Mouse (Mus musculus) testis, adult 2 months (tissue): ENCODE measurements around the gene Dnajb4. TPM values are rescaled to one million over a fixed set of nuclear protein-coding genes. Genes with fewer than 3 reads are reported as not detected.
A peak's percentile ranks its signal among the peaks of the same experiment; 100 is the strongest.

Experiments used
- H3K27ac ChIP-seq: fragments of 200-500 bp; 2 replicates; pipeline ENCODE4 v1.5.1; 2012; ENCODE audit warnings: low read depth, low read length; ENCODE audit not compliant: control insufficient read depth, insufficient read depth
- H3K27me3 ChIP-seq: fragments of 200-500 bp; 2 replicates; pipeline ENCODE4 v1.6.1; 2012; ENCODE audit warnings: mild to moderate bottlenecking, low read length, moderate library complexity; ENCODE audit not compliant: control insufficient read depth, insufficient read depth
- H3K36me3 ChIP-seq: fragments of 200-500 bp; 2 replicates; pipeline ENCODE4 v1.6.1; 2012; ENCODE audit warnings: mild to moderate bottlenecking, low read length; ENCODE audit not compliant: control insufficient read depth, insufficient read depth
- H3K4me1 ChIP-seq: fragments of 200-500 bp; 2 replicates; pipeline ENCODE4 v1.6.1; 2012; ENCODE audit warnings: low read length; ENCODE audit not compliant: control insufficient read depth, insufficient read depth
- H3K4me3 ChIP-seq: fragments of 200-500 bp; 2 replicates; pipeline ENCODE4 v1.5.1; 2012; ENCODE audit warnings: low read depth, mild to moderate bottlenecking, low read length, moderate library complexity, mixed read lengths; ENCODE audit not compliant: control insufficient read depth
- CTCF ChIP-seq: fragments of 200-500 bp; IDR thresholded peaks from 2 replicates; pipeline ENCODE4 v1.5.1; 2012; ENCODE audit warnings: low read depth, mild to moderate bottlenecking, inconsistent platforms, low read length, moderate library complexity; ENCODE audit not compliant: control insufficient read depth, insufficient read depth, insufficient replicate concordance
- POLR2A ChIP-seq: fragments of 200-500 bp; IDR thresholded peaks from 2 replicates; pipeline ENCODE4 v1.6.1; 2012; ENCODE audit warnings: low read depth, mild to moderate bottlenecking, inconsistent platforms, low read length, moderate library complexity; ENCODE audit not compliant: control insufficient read depth
- polyA plus RNA-seq: library from polyadenylated mRNA; depleted of rRNA; stranded (reverse); fragments of >200 nt; gene quantifications from 2 replicates; pipeline ENCODE4 v1.2.3, GENCODE M21; 2012

The Dnajb4 gene
- polyA plus RNA-seq, 1 experiment, result 72.6 TPM

GRCm38 (mm10) chr3:152190679-152191477 is 19.2 kb downstream of the Dnajb4 start:
- Histone ChIP-seq H3K27me3 (no peaks in the 10 kb centered on the region), H3K4me1 (no peaks in the 10 kb centered on the region; the same call in none of the 2 replicates), H3K4me3 (peak overlapping the region; percentile 37; the same call in 1 of the 2 replicates), H3K36me3 (no peaks in the 10 kb centered on the region), H3K27ac (no peak overlapping the region)
- TF ChIP-seq CTCF, result no peak
- TF ChIP-seq POLR2A, result no peak

GRCm38 (mm10) chr3:152189306-152189705 is 20.8 kb downstream of the Dnajb4 start:
- TF ChIP-seq CTCF, result no peak
- no peak for TF ChIP-seq POLR2A
- Histone ChIP-seq H3K4me1 (no peaks in the 10 kb centered on the region; the same call in none of the 2 replicates), H3K27me3 (no peaks in the 10 kb centered on the region), H3K36me3 (no peaks in the 10 kb centered on the region), H3K27ac (no peak overlapping the region), H3K4me3 (no peak overlapping the region)

- no peak for TF ChIP-seq CTCF
- TF ChIP-seq POLR2A, result no peak
- no peak overlapping the region for H3K27ac ChIP-seq
- H3K36me3 ChIP-seq, result no peaks in the 10 kb centered on the region
- no peak overlapping the region for H3K4me3 ChIP-seq
- no peaks in the 10 kb centered on the region for H3K27me3 ChIP-seq
- H3K4me1 ChIP-seq, result no peaks in the 10 kb centered on the region; the same call in 1 of the 2 replicates
Measured at GRCm38 (mm10) chr3:152186106-152186505, 24.0 kb downstream of the Dnajb4 start.

- Histone ChIP-seq H3K4me3 (no peak overlapping the region), H3K27me3 (no peaks in the 10 kb centered on the region), H3K27ac (no peak overlapping the region), H3K4me1 (no peaks in the 10 kb centered on the region), H3K36me3 (no peaks in the 10 kb centered on the region)
- TF ChIP-seq POLR2A, result no peak
- TF ChIP-seq CTCF, result no peak
Measured at GRCm38 (mm10) chr3:152183522-152183921, 26.6 kb downstream of the Dnajb4 start.

DNA sequence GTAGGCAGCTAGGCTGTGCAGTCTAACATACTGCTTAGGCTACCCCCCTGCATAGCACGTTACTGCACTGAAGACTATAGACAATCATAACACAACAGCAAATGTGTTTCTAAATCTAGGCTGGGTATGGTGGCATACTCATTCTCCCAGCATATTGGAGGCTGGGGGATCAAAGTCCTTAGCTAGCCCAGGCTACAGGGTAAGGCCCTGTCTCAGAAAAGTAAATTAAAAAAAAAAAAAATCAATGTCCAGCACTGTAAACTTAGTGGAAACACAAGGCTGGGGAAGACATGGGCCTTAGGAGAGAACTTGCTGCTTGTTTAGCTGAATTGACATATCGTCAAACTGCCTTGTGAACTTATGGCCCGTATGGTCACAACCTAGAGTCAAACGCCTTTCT is 29.5 kb downstream of the Dnajb4 start:
- Histone ChIP-seq H3K4me1 (no peaks in the 10 kb centered on the region), H3K27me3 (no peaks in the 10 kb centered on the region), H3K27ac (no peak overlapping the region), H3K4me3 (no peak overlapping the region), H3K36me3 (no peaks in the 10 kb centered on the region)
- TF ChIP-seq POLR2A, result no peak
- no peak for TF ChIP-seq CTCF

- Histone ChIP-seq H3K27me3 (no peaks in the 10 kb centered on the region), H3K36me3 (no peaks in the 10 kb centered on the region), H3K4me1 (no peaks in the 10 kb centered on the region), H3K27ac (no peak overlapping the region), H3K4me3 (no peak overlapping the region)
- TF ChIP-seq POLR2A (no peak), CTCF (no peak)
Measured at GRCm38 (mm10) chr3:152179285-152179684, 30.8 kb downstream of the Dnajb4 start.

DNA sequence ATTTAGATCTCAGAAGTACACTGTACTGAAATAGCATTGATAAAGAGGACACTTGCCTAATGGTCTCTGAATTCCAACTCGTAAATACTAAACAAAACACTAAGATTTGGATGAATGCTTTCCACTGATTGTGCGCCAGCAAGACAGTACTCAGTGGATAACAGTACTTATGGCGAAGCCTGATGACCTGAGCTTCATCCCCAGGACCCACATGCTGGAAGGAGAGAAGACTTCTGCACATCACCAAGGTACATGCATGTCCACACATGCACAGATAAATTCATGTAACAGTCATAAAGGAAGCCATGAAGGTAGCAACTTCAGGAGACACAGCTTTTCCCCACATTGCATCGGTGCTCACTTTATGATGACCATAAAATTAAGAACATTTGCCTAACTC is 31.3 kb downstream of the Dnajb4 start:
- no peaks in the 10 kb centered on the region for H3K36me3 ChIP-seq
- TF ChIP-seq CTCF (no peak), POLR2A (no peak)
- no peak overlapping the region for H3K27ac ChIP-seq
- no peak overlapping the region for H3K4me3 ChIP-seq
- H3K27me3 ChIP-seq, result no peaks in the 10 kb centered on the region
- H3K4me1 ChIP-seq, result no peaks in the 10 kb centered on the region
